Mouse (Mus musculus) cerebellum, adult 11 months (tissue): Measurements from ENCODE around the gene Tshz3.

Source experiments
- DNase-seq: peaks from one replicate; pipeline ENCODE4 v3.0.0; 2022

Gene Tshz3

GRCm38 (mm10) chr7:36786713-36787421 is 88.9 kb downstream of the Tshz3 start:
- no peak for DNase-seq

- DNase-seq, result no peak
These were observed 98.7 kb downstream of the Tshz3 start for GRCm38 (mm10) chr7:36796392-36797187.
